Mouse (Mus musculus) liver, postnatal 0 days (tissue): ENCODE data around the gene Pgm5. TPM values are rescaled to one million over a fixed set of nuclear protein-coding genes. Genes with fewer than 3 reads are reported as not detected.

Source experiments
- ATAC-seq: fragments of 200-750 bp; cut with Nextera tagmentation; 2 replicates; pipeline ENCODE4 v1.8.0; 2017; ENCODE audit warnings: mild to moderate bottlenecking, moderate library complexity
- DNase-seq: peaks from one replicate; pipeline ENCODE4 v3.0.0-alpha.2; 2016
- H3K27ac ChIP-seq: fragments of 300-500 bp; sonication (generic); 2 replicates; pipeline ENCODE4 v1.5.1; 2014; ENCODE audit warnings: antibody characterized with exemption, moderate library complexity, mild to moderate bottlenecking, low read depth
- H3K27me3 ChIP-seq: fragments of 300-500 bp; sonication (generic); 2 replicates; pipeline ENCODE4 v1.6.1; 2014; ENCODE audit warnings: low read length, control low read depth, mixed read lengths; ENCODE audit not compliant: insufficient read depth
- H3K36me3 ChIP-seq: fragments of 300-500 bp; sonication (generic); replicated peaks from 2 replicates; pipeline ENCODE4 v1.6.1; 2014; ENCODE audit warnings: mild to moderate bottlenecking, control low read depth, low read length, moderate library complexity, mixed read lengths; ENCODE audit not compliant: insufficient read depth
- H3K4me1 ChIP-seq: fragments of 300-500 bp; sonication (generic); 2 replicates; pipeline ENCODE4 v1.6.1; 2014; ENCODE audit warnings: antibody characterized with exemption, mild to moderate bottlenecking, control low read depth; ENCODE audit not compliant: insufficient read depth
- H3K4me2 ChIP-seq: fragments of 300-500 bp; sonication (generic); 2 replicates; pipeline ENCODE4 v1.6.1; 2014; ENCODE audit warnings: low read depth, mild to moderate bottlenecking, low read length, moderate library complexity, mixed read lengths
- H3K4me3 ChIP-seq: fragments of 300-500 bp; sonication (generic); 2 replicates; pipeline ENCODE4 v1.5.1; 2014; ENCODE audit warnings: low read depth, low read length
- H3K9ac ChIP-seq: fragments of 300-500 bp; sonication (generic); replicated peaks from 2 replicates; pipeline ENCODE4 v1.6.1; 2014; ENCODE audit warnings: mild to moderate bottlenecking, moderate library complexity
- H3K9me3 ChIP-seq: fragments of 300-500 bp; sonication (generic); 2 replicates; pipeline ENCODE4 v1.6.1; 2016; ENCODE audit warnings: mild to moderate bottlenecking, control low read depth, low read length, mixed read lengths
- CTCF ChIP-seq: sonication (generic); IDR thresholded peaks from 2 replicates; pipeline ENCODE4 v1.5.1; 2016; ENCODE audit warnings: antibody characterized with exemption, low read depth
- EP300 ChIP-seq: IDR thresholded peaks from 2 replicates; pipeline ENCODE4 v1.6.1; 2016; ENCODE audit warnings: antibody characterized with exemption, low read depth, mild to moderate bottlenecking
- WGBS: fragments of 180-500 bp; shearing (Covaris S2); extraction: QIAGEN DNeasy Blood & Tissue Kit; methylation state at CpG from one replicate; pipeline ENCODE4 v1.1.7; 2014; ENCODE audit not compliant: insufficient replicate concordance; 5-methylcytosine and 5-hydroxymethylcytosine counted together
- polyA plus RNA-seq: library from polyadenylated mRNA; unstranded; fragments of >200 nt; fragmentation: Nextera tagmentation; extraction: Ambion mirVana; gene quantifications from 2 replicates; pipeline ENCODE4 v1.2.1, GENCODE M21; 2015

Pgm5 gene
- polyA plus RNA-seq, 1 experiment from 2014 or later, result 0.04 TPM

GRCm38 (mm10) chr19:24873873-24874272, 12.2 kb upstream of the Pgm5 start:
- H3K27ac ChIP-seq, result no peak overlapping the region
- no peak for DNase-seq
- H3K9me3 ChIP-seq, result no peaks in the 10 kb centered on the region
- ATAC-seq, result no peak
- H3K4me1 ChIP-seq, result no peaks in the 10 kb centered on the region
- no peaks in the 10 kb centered on the region for H3K27me3 ChIP-seq
- H3K9ac ChIP-seq, result no peak overlapping the region
- no peak overlapping the region for H3K4me2 ChIP-seq
- H3K4me3 ChIP-seq, result no peak overlapping the region
- H3K36me3 ChIP-seq, result no peaks in the 10 kb centered on the region
- TF ChIP-seq EP300, result no peak
- no peak for TF ChIP-seq CTCF
- 52% methylated on average over 2 of the region's 2 CpGs for WGBS

DNA sequence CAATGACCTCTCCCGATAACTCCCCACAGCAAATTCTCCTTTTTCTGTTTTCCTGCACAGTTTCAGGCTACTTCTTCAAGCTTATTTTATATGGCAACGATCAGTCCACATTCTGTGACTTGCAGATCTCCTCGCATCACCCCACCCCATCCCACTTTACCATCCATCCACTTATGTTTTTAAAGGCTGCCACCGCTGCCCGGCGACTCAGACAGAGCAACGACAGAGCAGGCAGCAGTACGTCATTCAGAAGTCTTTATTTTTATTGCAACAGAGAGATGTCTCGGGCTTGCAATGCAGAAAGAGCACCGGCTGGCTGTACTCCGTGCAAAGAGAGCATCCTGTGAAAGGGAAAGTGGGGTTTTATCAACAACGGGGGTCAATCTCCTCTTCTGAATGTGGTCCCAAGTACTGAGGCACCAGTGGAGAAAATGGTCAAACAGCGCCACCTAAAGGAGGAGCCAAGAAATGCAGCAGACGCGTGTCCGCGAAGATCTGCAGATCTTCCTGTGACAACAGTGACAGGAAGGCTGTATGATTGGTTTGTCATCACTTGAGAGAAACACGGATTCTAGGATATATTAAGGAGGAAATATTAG, 9.5 kb upstream of the Pgm5 start:
- Histone ChIP-seq H3K4me1 (no peaks in the 10 kb centered on the region), H3K4me3 (no peak overlapping the region), H3K36me3 (no peaks in the 10 kb centered on the region), H3K9me3 (no peaks in the 10 kb centered on the region), H3K27ac (no peak overlapping the region), H3K27me3 (no peaks in the 10 kb centered on the region), H3K4me2 (no peak overlapping the region), H3K9ac (no peak overlapping the region)
- 21% methylated on average over 18 of the region's 18 CpGs for WGBS
- ATAC-seq (no peak), DNase-seq (peak; percentile 82)
- TF ChIP-seq CTCF (peak; percentile 96), EP300 (no peak)

- no peaks in the 10 kb centered on the region for H3K36me3 ChIP-seq
- no peak for DNase-seq
- no peak overlapping the region for H3K4me2 ChIP-seq
- ATAC-seq, result no peak
- H3K27me3 ChIP-seq, result peaks cover 19% of the 10 kb centered on the region
- H3K9me3 ChIP-seq, result no peaks in the 10 kb centered on the region
- TF ChIP-seq EP300, result no peak
- TF ChIP-seq CTCF, result no peak
- H3K27ac ChIP-seq, result no peak overlapping the region
- 73% methylated on average over 9 of the region's 9 CpGs for WGBS
- H3K4me3 ChIP-seq, result no peak overlapping the region
- no peak overlapping the region for H3K9ac ChIP-seq
- H3K4me1 ChIP-seq, result peaks cover 5% of the 10 kb centered on the region
Measured at GRCm38 (mm10) chr19:24865436-24865835, 3.8 kb upstream of the Pgm5 start.

GRCm38 (mm10) chr19:24861276-24861611, 411 bp downstream of the Pgm5 start:
- WGBS, result 21% methylated on average over 13 of the region's 13 CpGs
- H3K36me3 ChIP-seq, result no peaks in the 10 kb centered on the region
- peak overlapping the region; percentile 33 for H3K4me3 ChIP-seq
- DNase-seq (no peak), ATAC-seq (no peak)
- H3K4me2 ChIP-seq, result peak overlapping the region; percentile 63
- H3K9ac ChIP-seq, result no peak overlapping the region
- TF ChIP-seq CTCF, result no peak
- peaks cover 22% of the 10 kb centered on the region for H3K27me3 ChIP-seq
- no peak overlapping the region for H3K27ac ChIP-seq
- no peaks in the 10 kb centered on the region for H3K9me3 ChIP-seq
- H3K4me1 ChIP-seq, result peaks cover 5% of the 10 kb centered on the region

DNA sequence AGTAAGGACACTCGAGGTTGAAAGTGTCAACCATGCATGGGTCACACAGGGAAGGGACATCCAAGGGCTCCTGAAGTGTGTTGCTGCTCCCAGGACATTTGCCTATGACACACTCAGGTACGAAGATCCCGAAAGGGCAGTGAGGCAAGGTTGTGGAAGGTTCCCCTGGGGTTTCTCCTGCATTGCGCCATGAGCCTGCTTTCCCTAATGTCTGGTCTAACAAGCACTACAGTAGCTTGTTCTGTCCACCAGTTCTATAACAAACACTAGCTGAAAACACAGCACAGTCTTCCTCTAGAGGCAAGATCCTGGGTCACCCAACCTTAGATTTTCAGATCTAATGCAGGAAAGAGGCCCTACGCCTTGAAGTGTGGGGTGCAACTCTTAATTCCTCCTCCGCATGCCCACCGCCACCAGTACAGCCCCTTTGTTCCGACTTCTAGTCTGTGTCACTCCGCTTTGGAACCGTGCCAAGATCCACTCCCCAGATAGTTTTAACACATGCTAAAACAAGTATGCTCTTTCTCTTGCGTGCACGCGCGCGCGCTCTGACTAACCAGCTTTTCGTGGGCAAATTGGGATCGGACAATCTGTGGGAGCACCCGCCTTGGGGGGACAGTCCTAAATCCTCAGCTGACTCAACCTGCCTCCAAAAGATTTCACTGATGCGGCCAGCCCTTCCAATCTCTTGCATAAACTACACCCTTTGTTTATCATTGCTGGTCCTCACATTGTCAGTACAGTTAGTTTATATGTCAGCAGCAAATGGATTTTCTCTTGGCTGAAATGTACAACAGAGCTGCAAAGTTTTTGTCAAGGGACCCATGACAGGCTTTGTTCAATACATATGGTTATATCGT, 10.0 kb downstream of the Pgm5 start:
- WGBS, result 83% methylated on average over 21 of the region's 21 CpGs
- Histone ChIP-seq H3K36me3 (no peaks in the 10 kb centered on the region), H3K4me3 (no peak overlapping the region), H3K4me1 (no peaks in the 10 kb centered on the region), H3K9ac (no peak overlapping the region), H3K27ac (no peak overlapping the region), H3K4me2 (no peak overlapping the region), H3K27me3 (no peaks in the 10 kb centered on the region), H3K9me3 (no peaks in the 10 kb centered on the region)
- ATAC-seq (no peak), DNase-seq (no peak)
- TF ChIP-seq EP300, result no peak
- no peak for TF ChIP-seq CTCF

DNA sequence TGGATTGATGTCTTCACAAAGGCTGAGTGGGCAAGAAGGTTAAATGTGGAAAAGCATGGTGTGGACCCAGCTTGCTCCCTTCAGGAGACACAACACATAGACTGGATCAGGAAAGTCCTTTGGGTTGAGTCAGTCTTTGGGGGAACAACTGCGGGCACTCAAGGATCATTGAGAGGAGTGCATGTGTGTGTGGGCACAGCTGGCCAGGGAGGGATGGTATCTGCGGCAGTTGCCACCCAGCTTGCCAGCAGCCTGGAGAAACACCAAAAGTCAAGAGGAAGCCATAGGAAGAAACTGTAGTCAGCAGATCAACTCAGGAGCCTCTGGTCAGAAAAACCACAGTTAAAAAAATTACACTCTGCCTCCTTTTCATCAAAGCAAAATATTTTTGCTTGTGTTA, 12.8 kb downstream of the Pgm5 start:
- Histone ChIP-seq H3K9me3 (no peaks in the 10 kb centered on the region), H3K9ac (no peak overlapping the region), H3K27me3 (no peaks in the 10 kb centered on the region), H3K4me2 (no peak overlapping the region), H3K36me3 (no peaks in the 10 kb centered on the region), H3K4me3 (no peak overlapping the region), H3K27ac (no peak overlapping the region), H3K4me1 (no peaks in the 10 kb centered on the region)
- ATAC-seq, result no peak
- DNase-seq, result no peak
- 73% methylated on average over 2 of the region's 2 CpGs for WGBS
- no peak for TF ChIP-seq EP300
- TF ChIP-seq CTCF, result no peak

- DNase-seq (no peak), ATAC-seq (no peak)
- Histone ChIP-seq H3K27ac (no peak overlapping the region), H3K4me3 (no peak overlapping the region), H3K4me2 (no peak overlapping the region), H3K27me3 (no peaks in the 10 kb centered on the region), H3K4me1 (no peaks in the 10 kb centered on the region), H3K9ac (no peak overlapping the region), H3K9me3 (no peaks in the 10 kb centered on the region), H3K36me3 (no peaks in the 10 kb centered on the region)
- WGBS, result 65% methylated on average over 7 of the region's 7 CpGs
- TF ChIP-seq CTCF, result no peak
Measured at GRCm38 (mm10) chr19:24848345-24848744, 13.3 kb downstream of the Pgm5 start.
